Mouse (Mus musculus) brain, adult 2 months (tissue): Measurements from ENCODE around the gene Cela3b.
A peak's percentile ranks its signal among the peaks of the same experiment; 100 is the strongest.
"Not testable (repeated sequence)": the region's sequence is repeated elsewhere in the genome, so short reads cannot be mapped to it uniquely, and the experiment has no call there.

Experiments
- DNase-seq: peaks from one replicate; pipeline ENCODE4 v3.0.0; 2011; ENCODE audit warnings: low read depth, low spot score

Gene Cela3b

DNA sequence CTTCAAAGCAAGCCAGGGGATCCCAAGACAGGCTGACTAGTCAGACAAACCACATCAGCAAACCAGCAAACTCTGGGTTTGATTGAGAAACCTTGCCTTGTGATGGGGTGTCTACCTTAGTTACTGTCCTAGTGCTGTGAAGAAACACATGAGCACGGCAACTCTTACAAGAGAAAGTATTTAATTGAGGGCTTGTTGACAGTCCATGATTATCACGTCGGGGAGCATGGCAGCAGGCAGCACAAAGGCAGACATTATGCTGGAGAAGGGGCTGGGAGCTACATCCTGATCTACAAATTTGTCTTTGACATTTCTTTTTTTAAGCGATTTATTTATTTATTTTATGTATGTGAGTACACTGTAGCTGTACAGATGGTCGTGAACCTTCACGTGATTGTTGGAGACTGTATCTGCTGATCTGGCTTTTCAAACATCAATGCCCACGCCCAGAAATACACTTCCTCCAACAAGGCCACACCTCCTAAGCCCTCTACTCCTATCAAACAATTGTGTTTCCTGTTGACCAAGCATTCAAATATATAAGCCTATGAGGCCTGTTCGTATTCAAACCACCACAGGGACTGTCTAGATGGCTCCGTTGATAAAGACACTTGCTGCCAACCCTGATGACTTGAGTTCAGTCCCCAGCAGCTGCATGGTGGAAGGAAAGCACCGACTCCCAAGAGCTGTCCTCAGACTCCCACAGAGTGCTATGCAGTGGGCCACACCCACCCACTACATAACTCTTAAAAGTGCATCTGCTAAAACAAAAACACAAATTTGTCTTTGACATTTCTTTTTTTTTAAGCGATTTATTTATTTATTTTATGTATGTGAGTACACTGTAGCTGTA, 12.4 kb downstream of the Cela3b start:
- DNase-seq, result peak; percentile 23

DNA sequence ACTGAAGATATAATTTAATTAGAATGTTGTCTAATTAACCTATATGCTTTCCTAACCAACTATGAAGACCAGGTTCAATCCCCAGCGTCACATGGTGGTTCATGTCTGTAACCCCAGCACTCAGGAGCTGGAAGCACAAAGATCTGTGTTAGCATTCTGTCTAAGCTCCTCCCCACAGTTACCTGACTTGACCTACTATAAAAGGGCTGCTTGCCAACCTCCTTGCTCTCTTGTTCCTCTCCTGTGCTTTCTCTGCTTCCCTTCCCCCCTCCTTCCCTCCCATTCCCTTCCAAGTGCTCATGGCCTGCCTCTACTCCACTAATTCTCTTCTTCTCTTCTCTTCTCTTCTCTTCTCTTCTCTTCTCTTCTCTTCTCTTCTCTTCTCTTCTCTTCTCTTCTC, 15.4 kb downstream of the Cela3b start:
- DNase-seq, result no peak

DNA sequence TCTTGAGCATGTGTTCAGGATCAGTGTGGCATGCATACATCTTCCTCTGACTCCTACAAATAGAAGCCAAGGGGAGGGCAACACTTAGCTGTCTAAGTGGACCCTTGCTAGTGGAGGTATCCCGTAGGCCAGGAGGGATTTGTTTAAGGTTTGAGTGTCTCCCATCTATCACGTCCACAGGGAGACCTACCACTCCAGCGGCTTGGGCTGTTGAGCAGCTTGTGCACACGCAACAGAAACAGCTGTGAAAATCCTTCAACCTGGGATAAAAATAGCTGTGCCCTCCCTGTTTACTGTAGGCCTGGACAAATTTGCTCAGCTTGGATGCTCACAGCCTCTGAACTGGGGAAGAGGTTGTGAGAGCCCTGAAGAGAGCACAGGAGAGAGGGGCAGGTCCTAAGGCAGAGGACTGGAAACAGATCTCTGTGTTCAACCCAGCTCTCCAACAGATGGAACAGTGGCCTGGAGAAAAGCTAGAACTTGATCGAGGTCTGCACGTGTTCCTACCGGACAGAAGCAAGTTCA, 18.1 kb downstream of the Cela3b start:
- not testable (repeated sequence) for DNase-seq

DNA sequence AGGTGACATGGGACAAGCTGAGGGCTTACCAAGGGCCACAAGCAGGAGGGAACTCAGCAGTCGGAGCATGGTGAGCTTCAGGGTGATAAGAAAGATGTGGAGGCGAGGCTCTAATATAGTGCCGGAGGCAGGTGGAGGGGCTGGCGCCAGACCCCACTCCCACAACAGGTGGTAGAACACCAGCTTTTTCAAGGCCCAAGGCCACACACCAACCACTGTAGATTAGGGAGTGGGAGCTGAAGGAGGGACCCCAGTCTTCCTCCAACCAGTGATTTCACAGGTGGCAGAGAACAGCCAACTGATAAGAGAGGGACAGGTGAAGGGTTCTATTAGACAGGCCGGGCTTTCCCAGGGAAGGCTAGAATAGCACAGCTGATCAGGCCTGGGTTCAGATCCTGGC, 20.6 kb downstream of the Cela3b start, which contains the start of gene Cela3a:
Cela3a (minus strand) TSS at position 101 of the 400 bp plus-strand sequence.
- no peak for DNase-seq

DNA sequence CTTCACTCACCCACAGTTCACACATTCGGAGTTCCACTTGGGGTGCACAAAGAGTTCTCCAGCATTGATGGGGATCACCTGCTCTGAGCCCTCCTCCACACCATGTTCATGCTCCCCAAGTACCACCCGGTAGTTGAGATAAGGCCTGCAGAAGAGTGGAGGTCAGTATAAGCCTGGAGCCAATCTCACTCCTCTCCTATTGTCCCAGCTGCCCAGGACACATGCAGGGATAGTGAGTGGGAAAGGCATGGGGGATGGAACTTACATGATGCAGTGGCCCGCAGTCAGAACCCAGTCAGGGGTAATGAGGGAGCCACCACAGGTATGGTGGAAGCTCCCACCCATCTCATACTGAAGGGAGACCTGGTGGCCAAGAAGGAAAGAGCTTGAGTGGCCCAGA, 24.8 kb downstream of the Cela3b start:
- no peak for DNase-seq

DNA sequence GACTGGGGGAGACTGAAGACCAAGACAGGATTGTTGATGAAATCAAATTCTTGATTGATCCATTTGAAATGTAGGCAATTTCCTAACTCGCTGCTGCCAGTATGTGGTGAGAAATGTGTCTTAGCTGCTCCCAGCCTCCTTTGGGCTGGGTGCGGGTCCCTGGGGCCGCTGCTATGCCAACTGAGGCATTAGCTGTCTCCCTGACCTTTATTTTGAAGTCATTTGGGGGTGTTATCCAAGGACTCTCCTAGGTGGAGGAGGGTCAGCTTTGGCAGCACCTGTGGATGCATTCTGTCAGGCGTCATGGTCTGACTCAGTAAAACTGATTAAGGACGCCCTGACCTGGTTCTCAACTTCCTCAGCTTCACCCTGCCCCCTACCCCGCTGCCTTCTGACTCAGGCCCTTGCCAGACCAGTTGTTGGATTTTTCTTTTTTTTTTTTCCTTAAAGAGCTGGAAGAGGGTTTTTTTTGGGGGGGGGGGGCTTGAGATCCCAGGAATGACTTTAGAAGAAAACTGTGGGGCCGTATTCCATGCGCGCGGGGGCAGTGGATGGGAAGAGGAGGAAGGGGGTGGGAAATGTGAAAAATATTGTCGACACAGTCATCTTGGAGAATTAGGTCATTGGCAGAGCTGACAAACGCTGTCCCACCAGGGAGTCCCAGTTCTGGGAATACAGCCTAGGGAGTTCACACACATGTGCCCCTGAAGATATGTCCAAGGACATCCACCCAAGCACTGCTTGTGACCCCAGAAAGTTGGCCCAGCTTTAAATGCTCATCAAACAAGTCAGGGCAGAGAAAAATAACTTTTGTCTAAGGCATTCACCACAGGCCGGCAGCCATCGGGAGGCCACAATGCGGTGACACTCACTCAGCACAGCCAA, 33.5 kb downstream of the Cela3b start:
- peak; percentile 89 for DNase-seq

DNA sequence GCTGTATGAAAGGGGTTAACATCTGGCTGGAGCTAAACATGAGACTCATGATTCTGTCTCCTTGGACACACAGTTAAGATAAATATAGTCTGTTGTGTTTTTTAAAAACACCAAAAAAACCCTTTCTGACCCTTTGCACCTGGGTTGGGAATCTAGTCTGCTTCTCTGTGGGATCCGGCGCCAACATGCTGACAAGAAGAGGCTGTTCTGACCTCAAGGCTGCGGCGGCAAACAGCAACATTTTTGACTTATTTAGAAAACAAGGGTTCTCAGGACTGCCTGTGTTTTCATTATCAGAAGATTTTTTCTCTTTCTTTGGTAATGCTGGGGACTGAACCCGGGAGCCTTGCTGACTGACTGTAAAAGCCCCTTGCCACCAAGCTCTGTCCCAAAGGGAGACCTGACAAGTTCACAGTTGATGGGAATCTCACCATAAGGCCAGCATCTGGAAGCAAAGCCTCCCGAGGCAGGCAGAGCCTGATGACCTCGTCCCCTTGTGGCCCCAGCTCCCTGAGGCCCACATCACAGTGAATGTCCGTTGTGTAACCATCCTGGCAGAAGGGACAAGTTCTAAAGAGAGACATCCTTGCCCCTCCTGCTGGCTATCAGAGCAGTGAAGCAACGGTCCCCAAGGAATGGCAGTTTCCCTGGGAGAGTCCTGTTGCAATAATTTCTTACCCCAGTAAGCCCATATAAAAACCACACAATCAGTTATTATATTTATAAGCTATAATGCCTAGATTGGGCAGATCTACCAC, 36.8 kb downstream of the Cela3b start:
- no peak for DNase-seq

DNA sequence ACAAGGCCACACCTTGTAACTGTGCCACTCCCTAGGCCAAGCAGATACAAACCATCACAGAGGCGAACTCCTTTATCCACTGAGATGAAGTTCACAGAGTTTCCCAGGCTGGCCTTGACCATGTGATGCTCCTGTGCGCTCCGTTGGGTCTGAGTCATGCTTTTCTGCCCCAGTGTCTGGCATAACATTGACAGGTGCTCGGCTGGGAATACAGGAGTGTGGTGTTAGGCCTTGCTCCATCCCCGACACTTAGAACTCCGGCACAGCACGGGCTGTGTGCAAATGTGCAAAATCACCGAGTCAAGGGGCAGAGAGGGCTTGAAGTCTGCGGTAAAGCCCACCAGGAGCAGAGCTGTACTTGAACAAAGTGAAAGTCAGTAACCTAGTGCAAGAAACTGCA, 37.5 kb downstream of the Cela3b start:
- peak; percentile 25 for DNase-seq

DNA sequence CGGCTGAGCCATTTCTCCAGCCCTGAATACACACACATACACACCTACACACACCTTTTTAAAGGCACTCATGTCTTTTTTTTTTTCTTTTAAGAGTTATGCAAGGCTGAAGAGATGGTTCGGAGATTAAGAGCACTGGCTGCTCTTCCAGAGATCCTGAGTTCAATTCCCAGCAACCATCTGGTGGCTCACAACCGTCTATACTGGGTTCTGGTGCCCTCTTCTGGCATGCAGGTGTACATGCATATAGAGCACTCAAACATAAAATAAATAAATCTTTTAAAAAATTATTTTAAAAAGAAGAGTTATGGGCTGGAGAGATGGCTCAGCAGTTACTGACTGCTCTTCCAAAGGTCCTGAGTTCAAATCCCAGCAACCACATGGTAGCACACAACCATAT, 39.1 kb downstream of the Cela3b start:
- no peak for DNase-seq

DNA sequence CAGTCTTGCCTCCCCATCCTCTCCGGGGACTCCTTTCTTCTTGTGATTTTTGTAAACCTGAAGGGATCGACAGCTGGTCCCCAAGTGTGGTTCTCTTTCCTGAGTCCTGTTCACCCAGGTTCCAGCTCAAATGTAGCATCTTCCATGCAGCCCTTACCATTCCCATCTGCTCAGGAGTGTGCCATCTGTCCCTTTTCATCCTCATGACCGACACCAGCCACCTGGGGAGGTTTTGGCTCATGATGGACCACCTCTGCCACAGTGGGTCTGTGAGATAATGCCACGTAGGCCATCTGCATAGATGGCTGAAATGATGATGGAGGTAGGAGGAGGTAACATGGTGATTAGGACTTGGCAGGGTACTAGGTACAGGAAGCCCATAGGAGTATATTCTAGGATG, 40.1 kb downstream of the Cela3b start:
- DNase-seq, result peak; percentile 90

DNA sequence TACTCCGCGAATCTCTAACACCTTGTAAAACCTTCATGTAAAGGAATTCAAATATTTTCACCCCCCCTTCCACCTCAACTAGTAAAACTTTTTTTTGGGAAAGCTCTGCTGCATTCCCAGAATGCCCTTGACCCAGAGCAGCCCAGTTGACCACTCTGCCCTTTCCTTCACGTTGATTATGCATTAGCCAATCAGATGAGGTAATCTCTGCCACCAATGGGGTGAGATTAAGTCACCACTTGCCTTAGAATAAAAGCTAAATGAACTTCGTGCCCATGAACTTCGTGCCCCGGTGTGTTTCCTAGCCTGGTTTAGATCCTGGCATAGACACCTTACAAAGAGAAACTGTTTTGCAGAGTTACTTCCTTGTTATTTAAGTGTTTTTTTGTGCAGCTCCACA, 41.4 kb downstream of the Cela3b start:
- DNase-seq, result peak; percentile 65

DNA sequence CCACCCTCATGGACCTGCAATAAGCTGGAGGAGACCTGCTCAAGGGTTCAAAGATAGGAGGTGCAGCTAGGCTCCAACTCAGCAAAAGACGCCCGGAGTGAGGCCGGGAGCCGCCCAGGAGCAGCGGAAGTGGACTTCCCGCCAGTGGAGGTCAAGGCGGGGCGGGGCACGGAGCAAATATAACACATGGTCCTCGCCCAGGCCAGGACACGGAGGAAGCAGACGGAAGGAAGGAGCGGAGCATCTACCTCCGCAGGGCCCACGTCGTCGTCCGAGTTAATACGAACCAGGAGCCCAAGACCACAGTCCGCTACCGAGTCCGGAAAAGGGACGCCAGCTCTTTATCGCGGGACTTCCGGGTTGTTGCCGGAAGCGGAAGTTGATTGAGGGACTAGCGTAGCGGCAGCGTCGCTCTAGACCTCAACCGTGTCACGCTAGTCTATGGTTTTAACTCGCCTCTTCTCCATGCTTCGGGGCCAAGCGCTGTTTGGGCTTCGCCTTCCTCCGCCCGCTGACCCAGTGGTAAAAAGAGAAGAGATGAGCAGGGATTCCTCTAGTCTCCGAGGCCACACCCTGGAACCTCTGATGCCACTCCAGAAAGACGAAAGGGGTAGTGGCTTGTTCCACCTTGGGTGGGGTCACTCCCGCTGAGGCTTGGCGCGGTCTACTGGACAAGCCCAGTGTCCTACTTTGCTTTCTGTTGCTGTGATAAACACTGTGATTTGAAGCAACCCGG, 42.1 kb downstream of the Cela3b start:
- DNase-seq, result peak; percentile 98

DNA sequence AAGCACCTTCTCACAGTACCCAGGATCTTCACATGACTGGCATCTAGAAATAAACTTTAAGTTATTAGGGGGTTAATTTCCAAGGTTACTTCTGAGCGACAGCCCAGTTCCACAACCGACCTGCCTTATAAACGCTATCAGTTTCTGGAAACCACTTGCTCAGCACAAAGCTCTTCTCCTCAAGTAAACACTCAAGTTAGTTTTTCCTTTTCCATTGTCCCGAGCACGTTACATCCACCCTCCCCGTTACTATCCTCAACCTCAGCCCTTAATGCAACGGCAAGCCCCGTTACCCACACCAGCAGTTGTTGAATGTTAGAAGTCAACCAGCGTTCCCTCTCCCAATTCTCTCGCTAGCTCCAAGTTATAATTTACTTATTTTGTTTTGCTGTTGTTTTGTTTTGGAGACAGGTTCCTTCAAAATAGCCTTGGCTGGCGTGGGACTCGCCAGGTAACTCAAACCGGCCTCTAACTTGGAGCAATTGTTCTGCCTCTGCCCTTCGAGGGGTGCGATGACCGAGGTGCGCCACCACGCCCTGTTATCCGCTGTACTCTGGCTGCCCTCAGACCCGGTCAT, 42.8 kb downstream of the Cela3b start:
- DNase-seq, result no peak

DNA sequence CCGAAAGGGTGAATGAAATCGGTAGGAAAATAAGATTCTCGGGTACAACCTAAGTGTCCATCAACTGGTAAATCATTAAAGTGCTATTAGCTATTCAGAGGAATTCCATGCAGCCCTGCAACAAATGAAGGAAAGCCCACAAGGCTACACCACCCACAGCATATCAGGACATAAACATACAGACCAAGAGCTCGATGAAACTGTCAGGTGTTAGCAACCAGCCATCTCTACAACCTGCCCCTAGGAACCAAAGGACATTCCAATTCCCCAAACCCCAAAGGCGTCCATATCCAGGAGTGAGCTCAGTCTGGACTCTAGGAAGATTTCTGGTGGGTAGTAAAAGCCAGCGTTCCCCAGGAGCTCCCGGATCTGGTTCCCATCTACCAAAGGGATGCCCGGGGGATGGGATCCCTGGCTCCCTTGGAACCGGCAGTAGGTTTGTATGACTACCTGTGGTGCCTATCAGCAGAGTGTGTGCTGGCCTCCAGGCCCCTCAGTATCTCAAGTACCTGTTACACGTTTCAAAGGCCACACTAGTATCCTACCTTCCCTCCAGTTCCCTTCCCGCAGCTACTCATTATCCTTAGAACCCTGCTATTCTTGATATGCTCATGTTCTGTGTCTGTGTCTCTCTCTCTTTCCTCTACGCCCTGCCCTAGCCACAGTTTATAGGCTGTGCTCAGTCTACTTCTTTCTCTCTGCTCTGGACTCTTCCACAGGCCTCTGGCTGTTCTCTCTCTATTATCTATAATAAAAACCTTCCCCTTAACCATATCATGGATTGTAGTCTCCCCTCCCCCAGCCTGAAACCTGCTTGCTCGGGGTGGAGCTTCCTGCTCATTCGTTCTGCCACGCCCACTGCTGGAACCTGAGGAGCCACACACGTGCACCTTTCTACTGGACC, 49.4 kb downstream of the Cela3b start:
- DNase-seq, result no peak

DNA sequence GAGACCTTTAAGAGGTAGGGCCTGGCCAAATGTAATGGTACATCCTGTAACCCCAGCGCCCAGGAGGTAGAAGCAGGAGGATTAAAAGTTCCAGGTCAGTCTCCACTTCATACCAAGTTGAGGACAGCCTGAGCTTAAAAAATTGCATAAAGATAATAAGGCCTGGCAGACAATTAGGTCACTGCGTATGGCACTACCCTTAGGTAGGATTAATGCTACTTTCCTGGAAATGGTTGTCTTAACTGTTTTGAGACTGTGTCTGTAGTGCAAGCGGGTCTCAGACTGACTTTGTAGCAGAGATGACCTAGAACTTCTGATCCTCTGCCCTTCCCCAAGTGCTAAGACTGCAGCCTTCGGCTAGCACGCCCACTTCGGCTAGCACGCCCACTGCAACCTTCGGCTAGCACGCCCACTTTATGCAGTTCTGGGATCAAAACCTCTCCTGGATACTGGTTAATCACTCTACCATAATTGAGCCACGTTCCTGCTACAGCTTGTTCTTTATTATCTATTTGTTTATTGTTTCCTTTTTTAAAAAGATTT, 50.6 kb downstream of the Cela3b start:
- DNase-seq, result no peak

DNA sequence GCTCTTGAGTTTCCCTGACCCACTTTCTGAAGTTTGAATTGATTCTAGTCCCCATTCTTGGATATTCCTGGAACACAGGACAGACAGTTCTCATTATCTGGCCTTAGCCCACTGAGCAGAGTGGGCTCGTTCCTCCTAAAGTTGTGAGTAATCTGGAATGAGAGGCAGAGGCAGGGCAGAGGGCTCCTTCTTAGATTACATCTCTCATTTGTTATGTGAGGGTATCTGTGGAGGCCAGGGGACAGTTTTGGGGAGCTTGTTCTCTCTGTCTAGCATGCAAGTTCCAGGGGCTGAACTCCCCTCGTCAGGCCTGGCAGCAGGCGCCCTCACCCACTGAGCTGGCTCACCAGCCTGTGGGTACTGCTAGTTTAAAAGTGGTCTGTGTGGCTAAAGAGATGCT, 51.3 kb downstream of the Cela3b start:
- DNase-seq, result no peak

DNA sequence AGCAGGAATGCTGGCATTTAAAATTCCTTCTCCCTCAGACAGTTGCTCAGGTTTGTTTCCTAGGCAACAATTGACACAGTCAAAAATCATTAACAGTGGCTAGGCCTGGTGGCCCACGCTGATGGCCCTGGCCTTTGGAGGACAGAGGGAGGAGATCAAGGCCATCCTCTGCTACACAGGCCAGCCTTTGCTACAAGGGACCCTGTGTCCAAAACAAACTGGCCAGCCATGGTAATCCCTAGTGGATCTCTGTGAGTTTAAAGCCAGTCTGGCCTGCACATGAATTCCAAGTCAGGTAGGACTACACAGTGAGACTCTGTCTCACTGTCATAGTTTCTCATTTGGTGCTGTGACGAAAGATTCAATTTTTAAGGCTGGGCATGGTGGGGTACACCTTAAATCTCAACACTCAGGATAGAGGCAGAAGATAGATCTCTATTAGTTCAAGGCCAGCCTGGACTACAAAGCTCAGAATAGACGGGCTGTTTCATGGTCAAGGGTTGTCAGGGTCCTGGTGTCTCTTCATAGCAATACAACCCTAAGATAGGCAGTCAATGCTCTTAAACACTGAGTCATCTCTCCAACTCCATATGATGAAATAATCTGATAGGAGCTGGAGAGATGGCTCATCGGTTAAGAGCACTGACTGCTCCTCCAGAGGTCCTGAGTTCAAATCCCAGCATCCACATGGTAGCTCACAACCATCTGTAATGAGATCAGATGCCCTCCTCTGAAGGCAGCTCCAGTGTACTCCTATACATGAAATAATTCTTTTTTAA, 52.6 kb downstream of the Cela3b start:
- DNase-seq, result no peak

DNA sequence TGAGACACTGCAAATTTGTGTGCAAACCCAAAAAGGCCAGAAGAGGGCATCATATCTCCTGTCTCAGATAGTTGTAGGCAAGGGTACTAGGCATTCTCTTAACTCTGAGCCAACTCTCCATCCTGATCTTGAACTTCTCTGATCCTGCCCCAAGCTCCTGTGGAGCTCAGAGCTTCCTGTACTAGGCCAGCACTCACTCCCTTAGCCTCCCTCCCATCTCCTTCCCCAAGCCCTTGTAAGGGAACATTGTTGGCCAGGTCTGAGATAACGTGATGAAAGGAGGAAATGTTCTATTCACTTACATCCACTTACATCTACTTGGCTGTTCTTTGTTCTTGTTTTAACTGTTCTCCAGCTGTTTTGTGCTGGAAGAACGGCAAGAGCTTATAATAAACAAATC, 53.6 kb downstream of the Cela3b start:
- no peak for DNase-seq
